Mouse (Mus musculus) heart, adult 11 months (tissue): Measurements from ENCODE around the gene Spats1.
"Not testable (repeated sequence)": the region's sequence is repeated elsewhere in the genome, so short reads cannot be mapped to it uniquely, and the experiment has no call there.

Source experiments
- DNase-seq: peaks from one replicate; pipeline ENCODE4 v3.0.0; 2022

Spats1 gene

GRCm38 (mm10) chr17:45434262-45434590 is 41.0 kb downstream of the Spats1 start:
- no peak for DNase-seq

DNA sequence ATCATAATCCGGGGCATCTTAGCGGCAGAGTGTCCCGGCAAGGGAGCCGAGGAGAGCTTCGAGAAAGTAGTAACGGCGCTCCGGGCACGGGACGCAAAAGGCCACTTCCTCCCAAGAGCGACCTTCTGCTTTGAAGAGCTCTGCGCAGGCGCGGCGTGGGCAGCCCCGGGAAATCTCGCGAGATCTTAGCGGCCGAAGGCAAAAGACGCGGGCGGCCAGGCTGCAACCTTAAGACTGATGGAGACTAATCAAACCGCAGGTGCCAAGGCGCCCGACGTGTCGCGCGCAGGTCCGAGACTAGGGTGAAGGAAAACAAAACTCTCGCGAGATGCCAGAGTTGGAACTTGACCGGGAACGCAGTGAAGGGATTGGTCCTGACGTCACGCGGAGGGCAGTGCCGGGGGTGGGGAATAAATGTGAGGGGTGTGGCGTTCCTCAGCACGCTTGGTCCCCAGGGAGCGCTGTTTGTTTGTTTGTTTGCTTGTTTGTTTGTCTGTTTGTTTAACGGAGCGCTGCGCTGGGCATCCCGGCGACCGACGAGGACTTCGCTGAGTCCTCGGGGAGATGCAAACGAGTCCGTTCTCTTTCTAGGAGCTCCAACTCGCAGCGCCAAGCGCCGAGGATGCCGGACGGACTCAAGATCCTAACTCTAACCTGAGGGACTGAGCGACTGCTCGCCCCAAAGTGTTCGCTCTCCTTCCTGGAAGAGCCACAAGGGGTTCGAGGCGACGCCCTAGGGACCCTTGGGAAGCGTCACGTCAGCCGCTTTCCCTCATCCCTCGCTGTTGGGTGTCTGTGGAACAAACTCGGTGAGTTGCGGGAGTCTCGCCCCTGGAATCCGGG is 41.6 kb downstream of the Spats1 start, which contains the start of gene Cdc5l:
Gene Cdc5l (minus strand): TSS at position 319 of the 843 bp plus-strand sequence.
- DNase-seq: peak; percentile 100

DNA sequence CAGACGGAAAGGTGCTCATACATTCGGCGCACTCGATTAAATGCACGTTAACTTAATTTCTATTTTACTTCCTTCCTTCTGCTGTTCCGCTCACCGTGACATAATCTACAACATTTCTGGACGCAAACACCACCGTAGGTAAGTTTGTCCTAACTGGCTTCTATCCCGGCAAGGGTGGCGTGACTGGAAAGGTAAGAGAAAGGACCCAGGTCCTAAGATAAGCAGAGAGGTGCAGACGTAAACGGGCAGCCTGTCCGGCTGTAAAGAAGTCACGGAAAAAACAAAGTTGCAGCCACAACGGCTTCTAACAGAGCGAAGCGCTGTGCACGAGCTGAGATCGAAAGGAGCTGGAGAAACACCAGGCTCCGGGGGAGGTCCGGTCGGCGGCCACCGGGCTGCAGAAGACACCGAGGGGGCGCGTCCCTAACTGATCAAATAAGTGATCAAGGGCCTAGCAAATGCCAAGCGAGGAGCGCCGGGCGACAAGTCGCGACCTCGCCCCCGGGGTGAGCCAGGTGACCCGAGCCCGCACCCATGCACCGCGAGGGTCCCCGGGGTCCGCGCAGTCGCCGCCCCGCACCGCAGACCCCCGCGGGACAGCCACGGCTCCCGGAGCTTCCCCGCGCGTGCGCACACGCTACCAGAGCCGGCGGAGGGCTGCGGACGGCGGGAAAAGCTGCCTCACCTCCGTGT is 42.4 kb downstream of the Spats1 start:
- no peak for DNase-seq

- DNase-seq: no peak
These were observed 43.2 kb downstream of the Spats1 start for GRCm38 (mm10) chr17:45432007-45432406.

DNA sequence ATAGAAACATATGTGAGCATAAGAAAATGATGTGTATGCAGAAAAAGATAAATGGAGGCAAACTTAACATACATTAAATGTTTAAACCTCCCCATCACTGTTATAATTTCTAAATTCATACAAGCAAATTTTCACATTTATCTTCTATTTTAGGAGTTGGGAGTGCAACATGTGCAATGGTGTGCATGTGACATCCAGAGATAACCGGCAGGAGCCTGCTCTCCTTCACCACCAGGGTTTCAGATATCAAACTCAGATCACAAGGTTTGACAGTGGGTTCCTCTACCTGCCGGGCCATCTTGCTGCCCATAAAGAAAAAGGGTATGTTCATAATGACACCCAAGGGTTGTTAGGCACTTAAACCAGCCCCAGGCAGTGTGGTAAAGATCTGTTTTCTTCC is 57.8 kb downstream of the Spats1 start:
- DNase-seq: peak; percentile 36

DNA sequence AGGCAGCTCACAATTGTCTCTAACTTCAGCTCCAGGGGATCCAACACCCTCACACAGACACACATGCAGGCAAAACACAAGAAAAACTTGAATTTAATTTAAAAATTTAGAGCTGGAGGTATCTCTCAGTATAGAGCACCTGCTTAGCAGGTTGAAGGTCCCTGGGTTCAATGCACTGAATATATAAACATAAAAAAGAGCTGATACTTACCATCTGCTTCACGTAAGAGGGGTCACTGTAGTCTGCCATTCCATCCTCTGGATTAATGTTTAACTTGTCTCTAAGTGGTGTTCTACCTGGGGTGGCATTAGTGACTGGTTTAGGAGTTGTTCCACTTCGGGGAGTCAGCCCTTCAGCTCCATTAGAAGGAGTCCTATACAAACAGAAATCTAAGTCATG is 63.6 kb downstream of the Spats1 start:
- DNase-seq: not testable (repeated sequence)

DNA sequence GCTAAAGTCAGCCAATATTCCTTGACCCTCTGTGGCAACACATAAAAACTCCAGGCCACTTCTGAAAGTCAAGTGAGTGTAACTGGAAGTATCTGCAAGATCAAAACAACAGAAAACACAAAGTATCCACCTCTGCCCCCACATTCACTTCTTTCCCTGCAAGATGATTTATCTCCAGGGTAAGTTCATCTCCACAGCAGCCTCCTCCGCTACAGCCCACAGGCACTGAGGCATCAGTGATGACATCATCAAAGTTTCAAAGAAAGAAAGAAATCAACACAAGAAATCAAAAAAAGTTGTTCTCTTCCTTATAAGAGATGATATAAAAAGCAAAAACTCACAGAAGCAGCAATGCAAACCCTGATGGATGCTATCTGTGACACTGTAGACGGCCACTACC is 66.5 kb downstream of the Spats1 start:
- DNase-seq: peak; percentile 14

DNA sequence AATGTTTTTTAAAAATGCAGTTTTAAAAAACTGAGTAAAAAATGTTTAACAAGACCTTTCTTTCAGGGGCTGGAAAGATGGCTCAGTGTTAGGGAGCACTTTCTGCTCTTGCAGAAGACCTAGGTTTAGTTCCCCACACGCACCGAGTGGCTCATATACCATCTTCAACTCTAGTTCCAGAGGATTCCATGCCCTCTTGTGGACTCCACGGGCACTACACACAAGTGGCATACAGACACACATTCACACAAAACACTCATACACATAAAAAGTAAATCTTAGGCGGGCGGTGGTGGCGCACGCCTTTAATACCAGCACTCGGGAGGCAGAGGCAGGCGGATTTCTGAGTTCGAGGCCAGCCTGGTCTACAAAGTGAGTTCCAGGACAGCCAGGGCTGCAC is 68.9 kb downstream of the Spats1 start:
- peak; percentile 76 for DNase-seq

DNA sequence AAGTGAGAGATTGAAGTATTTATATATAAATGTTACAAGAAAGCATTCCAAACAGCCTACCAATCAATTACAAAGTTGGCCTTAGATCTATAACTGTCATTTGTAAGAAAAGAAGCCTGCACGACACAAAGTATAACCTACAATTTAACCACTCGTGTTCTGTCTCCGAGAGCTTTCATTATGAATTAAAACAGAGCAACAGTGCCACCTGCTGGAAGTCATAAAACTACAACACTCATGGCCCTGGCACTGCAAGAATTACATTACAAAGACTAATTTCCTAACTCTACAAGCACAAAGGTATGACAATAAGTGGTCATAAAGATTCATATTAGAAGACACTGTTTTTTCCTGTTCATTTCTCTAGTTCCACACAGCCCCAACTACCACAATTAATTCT is 72.0 kb downstream of the Spats1 start:
- peak; percentile 39 for DNase-seq

- DNase-seq: no peak
These were observed 72.6 kb downstream of the Spats1 start for GRCm38 (mm10) chr17:45402601-45403000.

DNA sequence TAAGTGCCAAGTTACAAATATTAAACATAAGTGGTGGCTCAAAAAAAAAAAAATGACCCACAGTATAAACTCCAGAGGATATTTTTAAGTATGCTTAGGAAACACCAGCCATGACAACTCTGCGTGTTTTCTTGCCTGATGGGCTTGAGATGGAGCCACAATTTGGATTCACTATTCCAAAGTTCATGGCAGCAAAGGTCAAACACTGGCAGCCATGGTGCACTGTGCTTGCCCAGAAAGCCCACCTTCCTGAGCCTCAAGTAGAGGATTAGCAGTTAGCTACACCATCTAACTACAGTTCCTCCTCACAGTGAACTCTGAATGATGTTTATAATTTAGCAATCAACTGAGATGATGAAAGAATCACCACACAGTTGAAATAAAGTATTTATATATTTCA is 73.1 kb downstream of the Spats1 start:
- DNase-seq: no peak

GRCm38 (mm10) chr17:45401126-45401905 is 73.9 kb downstream of the Spats1 start:
- peak; percentile 36 for DNase-seq

DNA sequence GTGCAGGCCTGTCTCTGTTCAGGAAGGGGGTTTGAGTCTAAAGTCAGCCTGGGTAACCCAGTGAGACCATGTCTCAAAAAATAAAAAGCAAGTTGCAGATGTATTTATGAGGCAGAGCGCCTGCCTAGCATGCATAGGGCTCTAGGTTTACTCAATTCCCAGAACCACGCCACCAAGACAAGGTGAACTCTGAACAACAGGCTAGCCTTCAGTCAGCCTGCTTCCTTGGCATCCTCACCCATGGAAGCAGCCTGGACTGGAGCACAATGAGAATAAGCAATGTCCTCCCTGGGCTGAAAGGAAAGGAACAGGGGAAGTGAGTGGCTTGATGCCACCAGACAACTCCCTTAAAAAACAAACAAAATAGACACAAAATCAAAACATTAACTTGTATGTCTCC is 77.2 kb downstream of the Spats1 start:
- DNase-seq: peak; percentile 81

GRCm38 (mm10) chr17:45397541-45397940 is 77.7 kb downstream of the Spats1 start:
- peak; percentile 84 for DNase-seq

GRCm38 (mm10) chr17:45394612-45395011 is 80.6 kb downstream of the Spats1 start:
- peak; percentile 57 for DNase-seq

DNA sequence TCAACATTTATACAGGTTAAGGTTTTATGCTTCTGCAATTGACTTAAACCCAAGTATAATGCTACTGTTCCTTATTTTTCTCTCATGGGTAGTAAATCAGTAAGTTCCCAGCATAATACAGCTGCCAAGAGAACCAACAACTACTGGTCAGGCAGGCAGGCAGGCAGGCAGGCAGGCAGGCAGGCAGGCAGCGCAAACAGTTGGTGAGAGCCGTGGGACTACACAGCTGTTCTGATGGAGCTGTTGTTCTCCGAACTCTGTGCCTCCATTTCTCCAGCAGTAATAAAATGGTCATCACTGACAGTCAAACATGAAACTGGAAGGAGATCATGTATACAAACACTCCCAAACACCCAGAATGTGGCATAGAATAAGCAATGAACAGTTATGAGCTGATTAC is 81.5 kb downstream of the Spats1 start:
- peak; percentile 7 for DNase-seq
